Mouse (Mus musculus): ENCODE data around the gene Hist1h2be. TPM values are rescaled to one million over a fixed set of nuclear protein-coding genes. Genes with fewer than 3 reads are reported as not detected.
"Not testable (repeated sequence)": the region's sequence is repeated elsewhere in the genome, so short reads cannot be mapped to it uniquely, and the experiment has no call there.

Hist1h2be gene
- polyA plus RNA-seq, 1 experiment from 2014 or later, result 1.5 TPM

GRCm38 (mm10) chr13:23561531-23561882 is 59.4 kb downstream of the Hist1h2be start:
- 0% methylated on average over 2 of the region's 5 CpGs for WGBS
- H3K9ac ChIP-seq (ENCODE audit: low read length), result peak overlapping the region; percentile 52
- H3K4me2 ChIP-seq (ENCODE audit: low read length), result peak overlapping the region; percentile 92
- not testable (repeated sequence) for DNase-seq (ENCODE audit: low spot score); H3K4me1 ChIP-seq (replicated peaks; ENCODE audit: control insufficient read depth, insufficient read depth, low read length); H3K36me3 ChIP-seq (ENCODE audit: control insufficient read depth, insufficient read depth, low read length); ATAC-seq (replicated peaks; ENCODE audit: low FRiP score, low TSS enrichment, low read depth); H3K27me3 ChIP-seq (replicated peaks; ENCODE audit: control insufficient read depth, insufficient read depth, low read length); H3K9me3 ChIP-seq (ENCODE audit: control insufficient read depth, low read length)
- H3K27ac ChIP-seq (ENCODE audit: low read depth), result peak overlapping the region; percentile 99
- H3K4me3 ChIP-seq (ENCODE audit: low read depth, low read length), result peak overlapping the region; percentile 38; the same call in 1 of the 2 replicates

- H3K4me2 ChIP-seq (ENCODE audit: low read length); H3K27me3 ChIP-seq (replicated peaks; ENCODE audit: control insufficient read depth, insufficient read depth, low read length); DNase-seq (ENCODE audit: low spot score); H3K4me1 ChIP-seq (replicated peaks; ENCODE audit: control insufficient read depth, insufficient read depth, low read length); H3K9me3 ChIP-seq (ENCODE audit: control insufficient read depth, low read length); ATAC-seq (replicated peaks; ENCODE audit: low FRiP score, low TSS enrichment, low read depth); H3K36me3 ChIP-seq (ENCODE audit: control insufficient read depth, insufficient read depth, low read length); H3K4me3 ChIP-seq (ENCODE audit: low read depth, low read length): not testable (repeated sequence)
- H3K27ac ChIP-seq (ENCODE audit: low read depth), result peak overlapping the region; percentile 12; the same call in 1 of the 2 replicates
- H3K9ac ChIP-seq (ENCODE audit: low read length), result 0 out of 2 replicates have a peak overlapping the region, but pooled peaks have one; percentile 10
- 28% methylated on average over 2 of the region's 2 CpGs for WGBS
These were observed 60.2 kb downstream of the Hist1h2be start for GRCm38 (mm10) chr13:23560699-23561098.

- Histone ChIP-seq H3K9ac (ENCODE audit: low read length) (no peak overlapping the region), H3K4me1 (replicated peaks; ENCODE audit: control insufficient read depth, insufficient read depth, low read length) (peaks cover 12% of the 10 kb centered on the region), H3K27me3 (replicated peaks; ENCODE audit: control insufficient read depth, insufficient read depth, low read length) (no peaks in the 10 kb centered on the region), H3K36me3 (ENCODE audit: control insufficient read depth, insufficient read depth, low read length) (no peaks in the 10 kb centered on the region), H3K27ac (ENCODE audit: low read depth) (peak overlapping the region; percentile 100), H3K4me2 (ENCODE audit: low read length) (peak overlapping the region; percentile 93), H3K9me3 (ENCODE audit: control insufficient read depth, low read length) (no peaks in the 10 kb centered on the region), H3K4me3 (ENCODE audit: low read depth, low read length) (peak overlapping the region; percentile 71; the same call in 1 of the 2 replicates)
- 68% methylated on average over 3 of the region's 3 CpGs for WGBS
- DNase-seq (ENCODE audit: low spot score), result no peak
- no peak for ATAC-seq (replicated peaks; ENCODE audit: low FRiP score, low TSS enrichment, low read depth)
These were observed 64.0 kb downstream of the Hist1h2be start for GRCm38 (mm10) chr13:23556906-23557305.

GRCm38 (mm10) chr13:23555839-23556416 is 65.0 kb downstream of the Hist1h2be start:
- peak; percentile 77 for ATAC-seq (replicated peaks; ENCODE audit: low FRiP score, low TSS enrichment, low read depth)
- peak; percentile 88 for DNase-seq (ENCODE audit: low spot score)
- no peaks in the 10 kb centered on the region for H3K36me3 ChIP-seq (ENCODE audit: control insufficient read depth, insufficient read depth, low read length)
- H3K4me1 ChIP-seq (replicated peaks; ENCODE audit: control insufficient read depth, insufficient read depth, low read length), result peaks cover 15% of the 10 kb centered on the region
- no peaks in the 10 kb centered on the region for H3K9me3 ChIP-seq (ENCODE audit: control insufficient read depth, low read length)
- H3K4me2 ChIP-seq (ENCODE audit: low read length), result peak overlapping the region; percentile 93
- WGBS, result 1% methylated on average over 18 of the region's 18 CpGs
- peak overlapping the region; percentile 96 for H3K9ac ChIP-seq (ENCODE audit: low read length)
- H3K27me3 ChIP-seq (replicated peaks; ENCODE audit: control insufficient read depth, insufficient read depth, low read length), result no peaks in the 10 kb centered on the region
- H3K4me3 ChIP-seq (ENCODE audit: low read depth, low read length), result peak overlapping the region; percentile 71
- H3K27ac ChIP-seq (ENCODE audit: low read depth), result peak overlapping the region; percentile 100

GRCm38 (mm10) chr13:23554925-23555838 is 65.7 kb downstream of the Hist1h2be start:
- Histone ChIP-seq H3K4me2 (ENCODE audit: low read length) (peak overlapping the region; percentile 93), H3K36me3 (ENCODE audit: control insufficient read depth, insufficient read depth, low read length) (no peaks in the 10 kb centered on the region), H3K9me3 (ENCODE audit: control insufficient read depth, low read length) (no peaks in the 10 kb centered on the region), H3K27me3 (replicated peaks; ENCODE audit: control insufficient read depth, insufficient read depth, low read length) (no peaks in the 10 kb centered on the region), H3K4me3 (ENCODE audit: low read depth, low read length) (peak overlapping the region; percentile 71), H3K4me1 (replicated peaks; ENCODE audit: control insufficient read depth, insufficient read depth, low read length) (peaks cover 16% of the 10 kb centered on the region), H3K9ac (ENCODE audit: low read length) (peak overlapping the region; percentile 96), H3K27ac (ENCODE audit: low read depth) (peak overlapping the region; percentile 100)
- peak; percentile 86 for ATAC-seq (replicated peaks; ENCODE audit: low FRiP score, low TSS enrichment, low read depth)
- under 1% methylated on average over 53 of the region's 54 CpGs for WGBS
- DNase-seq (ENCODE audit: low spot score), result peak; percentile 93

- H3K4me3 ChIP-seq (ENCODE audit: low read depth, low read length), result peak overlapping the region; percentile 71
- WGBS, result 22% methylated on average over 9 of the region's 9 CpGs
- H3K9me3 ChIP-seq (ENCODE audit: control insufficient read depth, low read length), result no peaks in the 10 kb centered on the region
- H3K4me2 ChIP-seq (ENCODE audit: low read length), result peak overlapping the region; percentile 93
- H3K27ac ChIP-seq (ENCODE audit: low read depth), result peak overlapping the region; percentile 100
- H3K4me1 ChIP-seq (replicated peaks; ENCODE audit: control insufficient read depth, insufficient read depth, low read length), result peaks cover 16% of the 10 kb centered on the region
- ATAC-seq (replicated peaks; ENCODE audit: low FRiP score, low TSS enrichment, low read depth), result no peak
- no peaks in the 10 kb centered on the region for H3K27me3 ChIP-seq (replicated peaks; ENCODE audit: control insufficient read depth, insufficient read depth, low read length)
- no peak for DNase-seq (ENCODE audit: low spot score)
- H3K36me3 ChIP-seq (ENCODE audit: control insufficient read depth, insufficient read depth, low read length), result no peaks in the 10 kb centered on the region
- H3K9ac ChIP-seq (ENCODE audit: low read length), result peak overlapping the region; percentile 96
These were observed 66.5 kb downstream of the Hist1h2be start for GRCm38 (mm10) chr13:23554393-23554792.

- DNase-seq (ENCODE audit: low spot score) (no peak), ATAC-seq (replicated peaks; ENCODE audit: low FRiP score, low TSS enrichment, low read depth) (no peak)
- Histone ChIP-seq H3K4me3 (ENCODE audit: low read depth, low read length) (no peak within 1 kb of the TSS), H3K4me2 (ENCODE audit: low read length) (peak within 1 kb of the TSS; percentile 93), H3K4me1 (replicated peaks; ENCODE audit: control insufficient read depth, insufficient read depth, low read length) (peaks cover 16% of the 10 kb centered on the region), H3K9ac (ENCODE audit: low read length) (peak within 1 kb of the TSS; percentile 71), H3K36me3 (ENCODE audit: control insufficient read depth, insufficient read depth, low read length) (no peaks in the 10 kb centered on the region), H3K27ac (ENCODE audit: low read depth) (peak within 1 kb of the TSS; percentile 100), H3K9me3 (ENCODE audit: control insufficient read depth, low read length) (no peaks in the 10 kb centered on the region), H3K27me3 (replicated peaks; ENCODE audit: control insufficient read depth, insufficient read depth, low read length) (no peaks in the 10 kb centered on the region)
These were observed 68.0 kb downstream of the Hist1h2be start, which contains the start of gene Hist1h1d for GRCm38 (mm10) chr13:23552962-23553361. Gene Hist1h1d (plus strand): TSS chr13:23553262.

GRCm38 (mm10) chr13:23551931-23552914 is 68.7 kb downstream of the Hist1h2be start:
- Histone ChIP-seq H3K9me3 (ENCODE audit: control insufficient read depth, low read length) (no peaks in the 10 kb centered on the region), H3K4me2 (ENCODE audit: low read length) (peak overlapping the region; percentile 72), H3K36me3 (ENCODE audit: control insufficient read depth, insufficient read depth, low read length) (no peaks in the 10 kb centered on the region), H3K9ac (ENCODE audit: low read length) (peak overlapping the region; percentile 71), H3K27me3 (replicated peaks; ENCODE audit: control insufficient read depth, insufficient read depth, low read length) (no peaks in the 10 kb centered on the region), H3K4me3 (ENCODE audit: low read depth, low read length) (peak overlapping the region; percentile 17; the same call in 1 of the 2 replicates), H3K27ac (ENCODE audit: low read depth) (peak overlapping the region; percentile 94), H3K4me1 (replicated peaks; ENCODE audit: control insufficient read depth, insufficient read depth, low read length) (peaks cover 16% of the 10 kb centered on the region)
- DNase-seq (ENCODE audit: low spot score) (no peak), ATAC-seq (replicated peaks; ENCODE audit: low FRiP score, low TSS enrichment, low read depth) (no peak)
- 49% methylated on average over 8 of the region's 8 CpGs for WGBS

All from intestine, embryonic 14.5 days (tissue).